17 mouse cellular contexts compared by ENCODE assay signal in genomic region chr14:45322450-45322849, GRCm38 (mm10).
"Had no signal": no experiment of that assay in that cellular context is flagged by ENCODE, and none has a peak within 500 bp of the region (broad histone marks: within the 10 kb centered on the region; RNA-seq: fewer than 3 reads in every experiment).

No protein-coding gene starts in this region.

- H3K9me3 ChIP-seq: limb, embryonic 13.5 days; midbrain, embryonic 10.5 days; midbrain, embryonic 13.5 days; neural tube, embryonic 13.5 days had no signal

- DNase-seq: kidney, adult 18-20 months; kidney, adult 9 months; kidney, postnatal 14 days; kidney, postnatal 4 days; left cerebral cortex, postnatal 4 days; lung, embryonic 14.5 days; retina, postnatal 1 day; right cerebral cortex, postnatal 25 days; thymus, adult 18-20 months; thymus, postnatal 36 days had no signal

- H3K27me3 ChIP-seq: limb, embryonic 13.5 days; midbrain, embryonic 13.5 days; neural tube, embryonic 13.5 days had no signal

- ATAC-seq: lung, postnatal 0 days; midbrain, embryonic 13.5 days; midbrain, embryonic 16.5 days had no signal

- H3K9ac ChIP-seq: limb, embryonic 13.5 days; lung, embryonic 14.5 days; midbrain, embryonic 13.5 days; neural tube, embryonic 13.5 days had no signal

- H3K4me3 ChIP-seq: limb, embryonic 13.5 days; midbrain, embryonic 10.5 days; midbrain, embryonic 13.5 days; myocyte; neural tube, embryonic 13.5 days had no signal

- H3K36me3 ChIP-seq: limb, embryonic 13.5 days; midbrain, embryonic 10.5 days; midbrain, embryonic 13.5 days; neural tube, embryonic 13.5 days had no signal

- H3K27ac ChIP-seq: limb, embryonic 13.5 days; midbrain, embryonic 10.5 days; midbrain, embryonic 13.5 days; neural tube, embryonic 13.5 days had no signal

- H3K4me2 ChIP-seq: limb, embryonic 13.5 days; lung, embryonic 14.5 days; midbrain, embryonic 13.5 days; neural tube, embryonic 13.5 days had no signal
